Mouse (Mus musculus) forebrain, embryonic 14.5 days (tissue): ENCODE results near the gene Glod4. TPM values are rescaled to one million over a fixed set of nuclear protein-coding genes. Genes with fewer than 3 reads are reported as not detected.

Experiments used
- ATAC-seq: fragments of 200-750 bp; cut with Nextera tagmentation; 2 replicates; pipeline ENCODE4 v1.8.0; 2017; ENCODE audit warnings: mild to moderate bottlenecking, moderate library complexity
- DNase-seq: peaks from one replicate; pipeline ENCODE4 v3.0.0-alpha.2; 2015; ENCODE audit warnings: low spot score
- H3K27ac ChIP-seq: fragments of 300-500 bp; sonication (generic); 2 replicates; pipeline ENCODE4 v1.5.1; 2014; ENCODE audit warnings: low read depth, mild to moderate bottlenecking, control low read depth, low read length, moderate library complexity
- H3K27me3 ChIP-seq: fragments of 300-500 bp; sonication (generic); replicated peaks from 2 replicates; pipeline ENCODE4 v1.6.1; 2014; ENCODE audit warnings: low read length, control low read depth, mixed read lengths; ENCODE audit not compliant: control insufficient read depth, insufficient read depth
- H3K36me3 ChIP-seq: fragments of 300-500 bp; sonication (generic); 2 replicates; pipeline ENCODE4 v1.6.1; 2014; ENCODE audit warnings: low read length, control low read depth; ENCODE audit not compliant: control insufficient read depth, insufficient read depth
- H3K4me1 ChIP-seq: fragments of 300-500 bp; sonication (generic); 2 replicates; pipeline ENCODE4 v1.6.1; 2014; ENCODE audit warnings: antibody characterized with exemption, low read length, control low read depth; ENCODE audit not compliant: control insufficient read depth, insufficient read depth
- H3K4me2 ChIP-seq: fragments of 300-500 bp; sonication (generic); 2 replicates; pipeline ENCODE4 v1.6.1; 2014; ENCODE audit warnings: mild to moderate bottlenecking, control low read depth, low read length
- H3K4me3 ChIP-seq: fragments of 300-500 bp; sonication (generic); 2 replicates; pipeline ENCODE4 v1.5.1; 2014; ENCODE audit warnings: low read depth, low read length, control low read depth
- H3K9ac ChIP-seq: fragments of 300-500 bp; sonication (generic); 2 replicates; pipeline ENCODE4 v1.6.1; 2014; ENCODE audit warnings: mild to moderate bottlenecking, low read length, control low read depth, moderate library complexity
- H3K9me3 ChIP-seq: fragments of 300-500 bp; sonication (generic); replicated peaks from 2 replicates; pipeline ENCODE4 v1.6.1; 2016; ENCODE audit warnings: low read length, control low read depth, mixed read lengths; ENCODE audit not compliant: control insufficient read depth
- WGBS: fragments of 180-500 bp; shearing (Covaris S2); extraction: QIAGEN DNeasy Blood & Tissue Kit; methylation state at CpG from one replicate; pipeline ENCODE4 v1.1.7; 2014; 5-methylcytosine and 5-hydroxymethylcytosine counted together
- polyA plus RNA-seq: library from polyadenylated mRNA; unstranded; fragments of >200 nt; fragmentation: Nextera tagmentation; extraction: Ambion mirVana; gene quantifications from 2 replicates; pipeline ENCODE4 v1.2.1, GENCODE M21; 2014

Glod4 gene
- polyA plus RNA-seq, 1 experiment from 2014 or later = 144 TPM

DNA sequence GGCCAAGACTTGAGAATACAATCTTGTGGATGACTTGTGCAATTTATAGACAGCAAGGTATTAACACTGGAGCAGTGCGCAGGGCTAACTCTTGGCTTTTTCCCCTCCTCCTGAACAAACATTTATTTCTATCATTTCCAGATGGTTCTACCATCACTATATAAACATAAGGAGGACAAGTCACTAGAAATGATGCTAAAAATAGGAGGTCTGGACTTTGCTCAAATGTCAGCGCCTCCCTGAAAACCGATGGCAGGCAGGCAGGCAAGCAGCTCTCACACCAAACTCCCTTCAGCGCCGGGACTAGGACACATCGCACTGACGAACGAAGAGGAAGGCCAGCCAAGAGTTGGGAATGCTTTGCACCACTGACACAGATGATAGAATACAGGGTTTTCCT is 118.1 kb downstream of the Glod4 start:
- no peak overlapping the region for H3K4me3 ChIP-seq
- peaks cover 29% of the 10 kb centered on the region for H3K36me3 ChIP-seq
- no peak for ATAC-seq
- no peaks in the 10 kb centered on the region for H3K4me1 ChIP-seq
- no peak overlapping the region for H3K9ac ChIP-seq
- no peak overlapping the region for H3K27ac ChIP-seq
- H3K9me3 ChIP-seq = no peaks in the 10 kb centered on the region
- H3K4me2 ChIP-seq = no peak overlapping the region
- DNase-seq = no peak
- WGBS = 89% methylated on average over 8 of the region's 8 CpGs
- H3K27me3 ChIP-seq = no peaks in the 10 kb centered on the region

DNA sequence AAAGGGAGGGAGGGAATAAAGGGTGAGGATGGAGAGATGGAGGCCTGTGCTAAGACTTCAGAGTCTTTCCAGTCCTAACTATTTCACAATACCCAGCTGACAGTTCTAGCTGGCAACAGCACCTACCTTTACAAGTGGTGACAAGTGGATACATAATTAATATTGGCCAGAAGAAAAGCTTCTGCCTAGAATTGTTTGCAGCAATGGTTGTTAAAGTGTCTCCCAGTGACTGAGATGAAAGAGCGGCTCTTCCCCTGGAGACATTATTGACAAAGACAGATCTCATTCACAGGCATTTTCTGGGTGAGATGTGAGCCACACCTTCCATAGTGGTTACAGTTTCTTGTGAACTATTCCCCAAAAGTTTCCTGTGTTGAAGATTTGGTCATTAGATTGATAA is 120.0 kb downstream of the Glod4 start:
- Histone ChIP-seq H3K4me2 (no peak overlapping the region), H3K9me3 (no peaks in the 10 kb centered on the region), H3K9ac (no peak overlapping the region), H3K27ac (no peak overlapping the region), H3K27me3 (no peaks in the 10 kb centered on the region), H3K4me3 (no peak overlapping the region), H3K36me3 (peaks cover 36% of the 10 kb centered on the region), H3K4me1 (no peaks in the 10 kb centered on the region)
- 92% methylated on average over 1 of the region's 1 CpGs for WGBS
- DNase-seq = no peak
- ATAC-seq = no peak

- ATAC-seq (no peak), DNase-seq (no peak)
- no peak overlapping the region for H3K4me3 ChIP-seq
- H3K36me3 ChIP-seq = peaks cover 43% of the 10 kb centered on the region
- no peak overlapping the region for H3K27ac ChIP-seq
- H3K4me1 ChIP-seq = no peaks in the 10 kb centered on the region
- H3K9ac ChIP-seq = no peak overlapping the region
- H3K27me3 ChIP-seq = no peaks in the 10 kb centered on the region
- H3K4me2 ChIP-seq = no peak overlapping the region
- no peaks in the 10 kb centered on the region for H3K9me3 ChIP-seq
- 81% methylated on average over 2 of the region's 2 CpGs for WGBS
These were observed 121.0 kb downstream of the Glod4 start for GRCm38 (mm10) chr11:76122571-76122970.

GRCm38 (mm10) chr11:76121086-76121485 is 122.4 kb downstream of the Glod4 start:
- no peak overlapping the region for H3K27ac ChIP-seq
- no peak overlapping the region for H3K4me3 ChIP-seq
- no peaks in the 10 kb centered on the region for H3K9me3 ChIP-seq
- no peak overlapping the region for H3K9ac ChIP-seq
- no peaks in the 10 kb centered on the region for H3K27me3 ChIP-seq
- no peaks in the 10 kb centered on the region for H3K4me1 ChIP-seq
- no peak overlapping the region for H3K4me2 ChIP-seq
- DNase-seq (no peak), ATAC-seq (no peak)
- WGBS = 87% methylated on average over 4 of the region's 4 CpGs
- H3K36me3 ChIP-seq = peaks cover 56% of the 10 kb centered on the region

GRCm38 (mm10) chr11:76120407-76120901 is 123.1 kb downstream of the Glod4 start:
- ATAC-seq (no peak), DNase-seq (no peak)
- H3K4me2 ChIP-seq = no peak overlapping the region
- no peak overlapping the region for H3K4me3 ChIP-seq
- no peak overlapping the region for H3K9ac ChIP-seq
- no peaks in the 10 kb centered on the region for H3K4me1 ChIP-seq
- peaks cover 58% of the 10 kb centered on the region for H3K36me3 ChIP-seq
- no peaks in the 10 kb centered on the region for H3K27me3 ChIP-seq
- H3K9me3 ChIP-seq = no peaks in the 10 kb centered on the region
- WGBS = 87% methylated on average over 10 of the region's 10 CpGs
- no peak overlapping the region for H3K27ac ChIP-seq

GRCm38 (mm10) chr11:76110416-76110815 is 133.1 kb downstream of the Glod4 start:
- Histone ChIP-seq H3K9me3 (no peaks in the 10 kb centered on the region), H3K4me3 (no peak overlapping the region), H3K4me1 (no peaks in the 10 kb centered on the region), H3K4me2 (no peak overlapping the region), H3K9ac (no peak overlapping the region), H3K27me3 (no peaks in the 10 kb centered on the region), H3K36me3 (peaks cover 42% of the 10 kb centered on the region), H3K27ac (no peak overlapping the region)
- ATAC-seq (no peak), DNase-seq (no peak)
- WGBS = 96% methylated on average over 3 of the region's 3 CpGs

DNA sequence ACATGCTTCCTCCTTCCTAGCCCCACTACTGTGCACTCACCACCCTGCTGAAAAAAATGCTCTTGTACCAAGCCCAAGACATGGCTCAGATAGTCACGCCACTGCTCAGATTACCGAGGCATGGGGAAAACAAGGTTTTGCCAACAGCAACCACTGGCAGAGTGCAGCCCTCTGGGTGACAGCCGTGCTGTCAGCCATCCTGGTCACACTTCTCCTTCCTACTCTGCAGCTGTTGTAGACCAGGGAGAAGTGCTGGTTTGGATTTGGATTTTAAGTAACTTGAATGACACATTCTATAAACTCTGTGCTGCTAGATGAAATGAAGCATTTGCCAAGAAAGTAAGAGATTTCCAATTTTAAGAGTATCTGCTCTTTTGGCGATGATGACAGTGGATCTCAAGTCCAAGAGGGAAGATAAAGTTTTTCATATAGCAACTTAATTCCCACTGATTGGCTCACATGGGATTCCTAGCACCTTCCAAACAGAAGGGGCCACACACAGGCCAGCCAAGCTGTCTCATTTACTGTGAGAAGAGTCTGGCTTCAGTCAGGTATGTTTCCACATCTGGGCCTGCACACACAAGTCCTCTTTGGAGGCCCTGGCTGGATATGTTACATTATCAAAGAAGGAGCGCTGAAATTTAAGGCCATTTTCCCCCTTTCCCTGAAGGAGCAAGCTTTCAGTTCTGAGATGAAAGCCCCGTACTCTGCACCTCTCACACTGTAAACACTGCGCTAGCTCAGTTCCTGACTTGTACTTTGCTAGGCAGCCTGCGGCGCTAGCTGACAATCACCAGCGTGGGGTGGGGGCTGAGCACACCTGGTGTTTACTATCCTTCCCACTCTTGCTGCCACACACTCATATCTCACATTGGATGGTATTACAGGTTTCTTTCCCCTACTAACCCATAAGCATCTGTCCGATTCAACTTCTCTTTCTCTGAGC is 136.7 kb downstream of the Glod4 start:
- H3K36me3 ChIP-seq = peaks cover 27% of the 10 kb centered on the region
- no peaks in the 10 kb centered on the region for H3K4me1 ChIP-seq
- no peaks in the 10 kb centered on the region for H3K27me3 ChIP-seq
- no peak overlapping the region for H3K9ac ChIP-seq
- no peak overlapping the region for H3K4me2 ChIP-seq
- H3K27ac ChIP-seq = no peak overlapping the region
- ATAC-seq = no peak
- H3K9me3 ChIP-seq = no peaks in the 10 kb centered on the region
- 90% methylated on average over 11 of the region's 11 CpGs for WGBS
- H3K4me3 ChIP-seq = no peak overlapping the region
- no peak for DNase-seq

GRCm38 (mm10) chr11:76101154-76101553 is 142.4 kb downstream of the Glod4 start:
- ATAC-seq (no peak), DNase-seq (no peak)
- Histone ChIP-seq H3K27ac (no peak overlapping the region), H3K36me3 (peaks cover 30% of the 10 kb centered on the region), H3K9ac (no peak overlapping the region), H3K4me1 (no peaks in the 10 kb centered on the region), H3K9me3 (no peaks in the 10 kb centered on the region), H3K4me2 (no peak overlapping the region), H3K27me3 (no peaks in the 10 kb centered on the region), H3K4me3 (no peak overlapping the region)
